Mouse (Mus musculus): ENCODE measurements around the gene Atp6ap1l. TPM values are rescaled to one million over a fixed set of nuclear protein-coding genes. Genes with fewer than 3 reads are reported as not detected.

The Atp6ap1l gene
- polyA plus RNA-seq, 1 experiment from 2014 or later = 0.14 TPM

DNA sequence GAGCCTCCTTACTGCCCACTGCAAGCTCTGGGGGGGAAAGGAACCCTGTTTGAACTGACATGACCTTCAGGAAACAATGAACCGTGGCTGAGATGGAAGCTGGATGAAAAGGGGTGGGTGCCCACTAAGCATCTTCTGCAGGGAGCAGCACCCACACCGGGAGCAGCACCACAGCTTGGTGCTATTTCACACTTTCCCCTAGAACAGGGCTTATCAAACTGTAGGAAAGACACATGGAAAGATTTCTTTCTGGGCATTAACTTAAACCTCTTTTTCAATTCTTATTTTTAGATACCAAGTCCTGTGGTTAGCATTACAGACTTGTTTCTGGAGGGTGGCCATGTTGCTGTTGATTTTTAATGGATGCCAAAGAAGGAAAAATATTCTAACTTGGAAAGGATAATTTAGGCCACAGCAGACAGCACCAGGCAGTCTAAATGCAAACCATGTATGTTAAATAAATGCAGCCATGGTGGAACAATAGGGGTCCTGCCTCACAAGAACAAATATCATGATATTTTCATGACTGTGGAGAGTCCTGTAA is 44.2 kb downstream of the Atp6ap1l start:
- Histone ChIP-seq H3K4me2 (ENCODE audit: low read depth, low read length) (no peak overlapping the region), H3K9me3 (ENCODE audit: control insufficient read depth, low read length) (no peaks in the 10 kb centered on the region), H3K4me3 (ENCODE audit: low read length) (no peak overlapping the region), H3K27me3 (ENCODE audit: control insufficient read depth, insufficient read depth, low read depth, low read length) (no peaks in the 10 kb centered on the region), H3K36me3 (ENCODE audit: control insufficient read depth, insufficient read depth, low read length) (no peaks in the 10 kb centered on the region), H3K27ac (ENCODE audit: low read length) (no peak overlapping the region), H3K9ac (ENCODE audit: low read length) (no peak overlapping the region), H3K4me1 (replicated peaks; ENCODE audit: control insufficient read depth, insufficient read depth, low read length) (no peaks in the 10 kb centered on the region)
- WGBS = 35% methylated on average over 2 of the region's 2 CpGs
- no peak for ATAC-seq (ENCODE audit: low read depth)

DNA sequence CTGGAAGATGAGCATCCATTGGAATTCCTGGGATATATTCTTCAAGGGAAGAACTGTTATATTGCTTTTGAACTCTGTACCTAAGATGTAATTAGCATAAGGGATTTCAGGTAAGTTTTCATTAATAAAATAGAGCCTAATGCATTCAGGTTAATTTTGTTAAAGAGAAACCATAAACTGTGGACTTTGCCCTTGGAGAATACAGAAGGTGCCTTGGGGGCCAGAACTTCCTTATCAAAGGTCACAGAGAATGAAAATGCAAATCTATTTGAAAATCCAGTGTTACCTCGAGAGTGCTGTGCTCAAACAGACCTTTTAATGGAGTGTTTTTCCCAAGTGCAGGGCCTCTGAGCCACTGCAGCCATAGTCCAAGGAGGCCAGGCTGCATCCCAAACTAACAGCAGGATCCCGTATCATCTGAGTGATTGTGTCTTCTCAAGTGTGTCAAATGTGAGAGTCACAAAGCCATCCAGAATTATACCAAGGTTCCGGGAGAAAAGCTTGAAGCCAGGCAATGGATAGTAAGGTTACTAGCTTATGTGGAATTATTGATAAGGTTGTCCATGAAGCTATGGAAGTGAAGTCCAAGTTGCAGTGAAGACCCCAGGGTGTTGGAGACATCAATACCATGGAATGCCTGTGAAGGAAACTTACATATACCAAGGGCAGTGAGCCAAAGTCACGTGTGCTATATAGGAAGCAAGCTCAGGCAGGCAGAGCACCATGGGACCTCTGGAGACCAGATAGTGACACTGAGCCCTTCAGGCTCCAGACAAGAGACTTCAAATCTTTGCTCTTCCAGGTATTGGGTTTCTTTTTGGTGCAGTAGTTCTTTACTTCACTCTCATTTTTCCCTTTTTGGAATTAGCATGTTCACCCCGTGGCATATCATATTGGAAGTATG is 52.2 kb downstream of the Atp6ap1l start:
- Histone ChIP-seq H3K9me3 (ENCODE audit: control insufficient read depth, low read length) (no peaks in the 10 kb centered on the region), H3K36me3 (ENCODE audit: control insufficient read depth, insufficient read depth, low read length) (no peaks in the 10 kb centered on the region), H3K4me2 (ENCODE audit: low read depth, low read length) (no peak overlapping the region), H3K27me3 (ENCODE audit: control insufficient read depth, insufficient read depth, low read depth, low read length) (no peaks in the 10 kb centered on the region), H3K27ac (ENCODE audit: low read length) (no peak overlapping the region), H3K9ac (ENCODE audit: low read length) (no peak overlapping the region), H3K4me3 (ENCODE audit: low read length) (no peak overlapping the region), H3K4me1 (replicated peaks; ENCODE audit: control insufficient read depth, insufficient read depth, low read length) (no peaks in the 10 kb centered on the region)
- 72% methylated on average over 5 of the region's 5 CpGs for WGBS
- no peak for ATAC-seq (ENCODE audit: low read depth)

GRCm38 (mm10) chr13:90851795-90852194 is 53.4 kb downstream of the Atp6ap1l start:
- H3K9me3 ChIP-seq (ENCODE audit: control insufficient read depth, low read length) = no peaks in the 10 kb centered on the region
- no peaks in the 10 kb centered on the region for H3K4me1 ChIP-seq (replicated peaks; ENCODE audit: control insufficient read depth, insufficient read depth, low read length)
- H3K9ac ChIP-seq (ENCODE audit: low read length) = no peak overlapping the region
- no peak for ATAC-seq (ENCODE audit: low read depth)
- no peak overlapping the region for H3K4me2 ChIP-seq (ENCODE audit: low read depth, low read length)
- H3K4me3 ChIP-seq (ENCODE audit: low read length) = no peak overlapping the region
- WGBS = 53% methylated on average over 4 of the region's 4 CpGs
- H3K27ac ChIP-seq (ENCODE audit: low read length) = no peak overlapping the region
- H3K36me3 ChIP-seq (ENCODE audit: control insufficient read depth, insufficient read depth, low read length) = no peaks in the 10 kb centered on the region
- H3K27me3 ChIP-seq (ENCODE audit: control insufficient read depth, insufficient read depth, low read depth, low read length) = no peaks in the 10 kb centered on the region

DNA sequence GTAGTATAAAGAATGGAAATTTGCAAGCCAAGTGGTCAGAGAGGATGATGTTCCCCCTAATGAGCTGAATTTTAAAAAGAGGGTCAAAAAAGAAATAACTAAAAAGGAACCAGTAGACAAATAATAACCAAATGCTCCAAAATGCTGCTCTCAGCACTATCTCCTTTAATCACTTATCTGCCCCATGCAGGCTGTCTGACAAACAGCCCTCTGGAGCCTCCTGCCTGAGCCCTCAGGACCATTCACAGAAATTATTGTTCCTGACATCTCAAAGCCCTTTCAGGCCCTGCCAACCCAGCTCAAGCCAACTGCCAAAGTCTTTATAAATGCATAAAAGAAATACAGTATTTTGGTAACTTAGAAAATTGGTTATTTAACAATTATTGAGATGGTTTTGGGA is 61.0 kb downstream of the Atp6ap1l start:
- no peak overlapping the region for H3K9ac ChIP-seq (ENCODE audit: low read length)

DNA sequence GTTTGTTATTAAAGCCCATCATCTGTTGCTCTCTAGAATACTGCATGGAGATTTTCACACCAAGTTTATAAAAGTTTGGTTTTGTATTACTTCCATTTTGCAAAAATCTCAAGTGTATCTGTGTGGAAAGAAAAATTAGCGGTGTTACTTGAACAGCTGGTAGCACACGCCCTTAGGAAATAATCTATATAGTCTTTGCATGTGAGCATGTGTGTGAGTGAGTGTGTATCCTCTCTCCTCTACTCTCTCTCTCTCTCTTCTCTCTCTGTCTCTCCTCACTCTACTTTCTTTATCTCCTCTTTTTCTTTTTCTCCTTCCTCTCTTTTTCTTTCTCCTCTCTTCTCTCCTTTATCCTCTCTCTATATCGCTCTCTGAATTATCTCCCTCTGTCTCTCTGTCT is 61.7 kb downstream of the Atp6ap1l start:
- no peaks in the 10 kb centered on the region for H3K9me3 ChIP-seq (ENCODE audit: control insufficient read depth, low read length)
- no peaks in the 10 kb centered on the region for H3K27me3 ChIP-seq (ENCODE audit: control insufficient read depth, insufficient read depth, low read depth, low read length)
- peaks cover 3% of the 10 kb centered on the region; the same call in 1 of the 2 replicates for H3K4me1 ChIP-seq (replicated peaks; ENCODE audit: control insufficient read depth, insufficient read depth, low read length)
- H3K4me2 ChIP-seq (ENCODE audit: low read depth, low read length) = no peak overlapping the region
- H3K36me3 ChIP-seq (ENCODE audit: control insufficient read depth, insufficient read depth, low read length) = no peaks in the 10 kb centered on the region
- H3K27ac ChIP-seq (ENCODE audit: low read length) = no peak overlapping the region
- WGBS = 89% methylated on average over 3 of the region's 3 CpGs
- ATAC-seq (ENCODE audit: low read depth) = no peak
- no peak overlapping the region for H3K9ac ChIP-seq (ENCODE audit: low read length)
- no peak overlapping the region for H3K4me3 ChIP-seq (ENCODE audit: low read length)

More for the DNA sequence above, 61.0 kb downstream of the Atp6ap1l start:
- Histone ChIP-seq H3K4me3 (ENCODE audit: low read length) (no peak overlapping the region), H3K4me2 (ENCODE audit: low read depth, low read length) (no peak overlapping the region), H3K9me3 (ENCODE audit: control insufficient read depth, low read length) (no peaks in the 10 kb centered on the region), H3K36me3 (ENCODE audit: control insufficient read depth, insufficient read depth, low read length) (no peaks in the 10 kb centered on the region), H3K27me3 (ENCODE audit: control insufficient read depth, insufficient read depth, low read depth, low read length) (no peaks in the 10 kb centered on the region), H3K4me1 (replicated peaks; ENCODE audit: control insufficient read depth, insufficient read depth, low read length) (peaks cover 3% of the 10 kb centered on the region; the same call in 1 of the 2 replicates), H3K27ac (ENCODE audit: low read length) (no peak overlapping the region)
- ATAC-seq (ENCODE audit: low read depth) = no peak

GRCm38 (mm10) chr13:90841213-90841553 is 64.0 kb downstream of the Atp6ap1l start:
- H3K4me1 ChIP-seq (replicated peaks; ENCODE audit: control insufficient read depth, insufficient read depth, low read length) = peaks cover 3% of the 10 kb centered on the region; the same call in 1 of the 2 replicates
- H3K36me3 ChIP-seq (ENCODE audit: control insufficient read depth, insufficient read depth, low read length) = no peaks in the 10 kb centered on the region
- H3K9ac ChIP-seq (ENCODE audit: low read length) = no peak overlapping the region
- no peak overlapping the region for H3K4me2 ChIP-seq (ENCODE audit: low read depth, low read length)
- H3K4me3 ChIP-seq (ENCODE audit: low read length) = no peak overlapping the region
- no peak overlapping the region for H3K27ac ChIP-seq (ENCODE audit: low read length)
- WGBS = 42% methylated on average over 5 of the region's 5 CpGs
- no peak for ATAC-seq (ENCODE audit: low read depth)
- H3K9me3 ChIP-seq (ENCODE audit: control insufficient read depth, low read length) = no peaks in the 10 kb centered on the region
- H3K27me3 ChIP-seq (ENCODE audit: control insufficient read depth, insufficient read depth, low read depth, low read length) = no peaks in the 10 kb centered on the region

DNA sequence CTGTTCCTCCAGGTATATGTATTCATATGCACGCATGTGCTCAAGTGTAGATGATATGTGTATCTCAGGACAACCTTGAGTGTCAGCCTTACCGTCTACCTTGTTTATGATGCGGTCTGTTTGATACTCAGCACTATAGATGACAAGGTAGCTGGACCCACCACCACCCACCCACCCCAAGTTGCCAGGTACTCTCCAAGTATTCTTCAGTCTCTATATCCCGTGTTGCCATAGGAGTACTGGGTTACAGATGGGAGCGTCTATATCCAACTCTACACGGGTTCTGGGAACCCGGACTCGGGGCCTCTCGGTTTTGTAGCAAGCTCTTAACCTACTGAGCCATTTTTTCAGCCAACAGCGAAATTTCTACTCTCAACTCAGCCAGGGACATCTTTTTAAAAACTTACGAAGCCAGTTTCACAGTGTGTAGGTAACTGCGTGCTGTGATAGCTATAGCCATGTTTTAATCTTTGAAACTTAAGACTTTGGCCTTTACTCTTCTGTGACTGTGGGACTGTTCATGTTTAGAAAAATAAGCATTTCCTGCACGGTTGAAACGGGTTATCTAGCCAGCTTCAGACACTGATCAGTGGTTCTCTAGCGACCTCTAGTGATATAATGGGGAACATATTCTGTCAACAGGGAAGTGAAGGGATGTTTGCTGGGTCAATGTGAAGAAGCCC is 64.5 kb downstream of the Atp6ap1l start:
- H3K4me2 ChIP-seq (ENCODE audit: low read depth, low read length) = peak overlapping the region; percentile 11; the same call in 1 of the 2 replicates
- peaks cover 3% of the 10 kb centered on the region; the same call in 1 of the 2 replicates for H3K4me1 ChIP-seq (replicated peaks; ENCODE audit: control insufficient read depth, insufficient read depth, low read length)
- no peak overlapping the region for H3K4me3 ChIP-seq (ENCODE audit: low read length)
- H3K27ac ChIP-seq (ENCODE audit: low read length) = no peak overlapping the region
- H3K9me3 ChIP-seq (ENCODE audit: control insufficient read depth, low read length) = no peaks in the 10 kb centered on the region
- WGBS = 41% methylated on average over 15 of the region's 15 CpGs
- H3K27me3 ChIP-seq (ENCODE audit: control insufficient read depth, insufficient read depth, low read depth, low read length) = no peaks in the 10 kb centered on the region
- ATAC-seq (ENCODE audit: low read depth) = peak; percentile 76
- H3K9ac ChIP-seq (ENCODE audit: low read length) = peak overlapping the region; percentile 48; the same call in 1 of the 2 replicates
- H3K36me3 ChIP-seq (ENCODE audit: control insufficient read depth, insufficient read depth, low read length) = no peaks in the 10 kb centered on the region

DNA sequence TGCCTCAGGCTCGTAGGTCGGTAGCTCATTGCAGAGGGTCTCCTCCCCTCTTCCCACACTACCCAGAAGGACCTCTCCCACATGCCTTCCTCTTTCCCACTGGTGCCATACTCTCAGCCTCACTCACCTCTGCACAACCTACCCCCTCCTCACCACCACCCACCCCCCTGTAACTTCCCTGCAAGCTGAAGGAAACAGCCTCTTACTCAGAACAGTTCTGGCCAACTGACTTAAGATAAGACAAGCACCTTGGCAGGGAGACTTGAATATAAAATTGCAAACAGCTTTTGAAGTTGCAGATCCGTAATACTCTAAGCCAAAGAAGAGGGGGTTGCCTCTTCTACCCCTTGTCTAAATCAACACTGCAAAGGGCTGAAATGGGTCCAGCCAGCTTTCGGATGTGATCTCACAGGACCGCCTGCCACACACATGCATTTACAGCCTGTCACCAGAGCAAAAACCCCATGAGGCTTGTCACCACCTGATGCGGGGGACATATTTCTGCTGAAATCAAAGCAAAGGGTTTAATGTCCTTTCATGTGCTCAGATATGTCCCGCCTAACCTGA is 71.4 kb downstream of the Atp6ap1l start:
- no peak overlapping the region for H3K4me3 ChIP-seq (ENCODE audit: low read length)
- no peaks in the 10 kb centered on the region for H3K4me1 ChIP-seq (replicated peaks; ENCODE audit: control insufficient read depth, insufficient read depth, low read length)
- H3K36me3 ChIP-seq (ENCODE audit: control insufficient read depth, insufficient read depth, low read length) = no peaks in the 10 kb centered on the region
- no peaks in the 10 kb centered on the region for H3K9me3 ChIP-seq (ENCODE audit: control insufficient read depth, low read length)
- no peak overlapping the region for H3K9ac ChIP-seq (ENCODE audit: low read length)
- H3K27ac ChIP-seq (ENCODE audit: low read length) = peak overlapping the region; percentile 68
- H3K4me2 ChIP-seq (ENCODE audit: low read depth, low read length) = no peak overlapping the region
- WGBS = 51% methylated on average over 7 of the region's 7 CpGs
- ATAC-seq (ENCODE audit: low read depth) = peak; percentile 84
- H3K27me3 ChIP-seq (ENCODE audit: control insufficient read depth, insufficient read depth, low read depth, low read length) = no peaks in the 10 kb centered on the region

Data from lung, embryonic 16.5 days (tissue).